Mouse (Mus musculus) embryo, embryonic 11.5 days (tissue): ENCODE measurements at regions not wholly inside any gene's neighbourhood (a gene's known extent, or its start where the extent isn't known, plus 50 kb on each side); places are given as distances from the start of the nearest gene placed in this dataset.
"Not testable (repeated sequence)": the region's sequence is repeated elsewhere in the genome, so short reads cannot be mapped to it uniquely, and the experiment has no call there.

Experiments used
- DNase-seq: peaks from one replicate; pipeline ENCODE4 v3.0.0-alpha.2; 2012; ENCODE audit warnings: low read depth, low spot score

DNA sequence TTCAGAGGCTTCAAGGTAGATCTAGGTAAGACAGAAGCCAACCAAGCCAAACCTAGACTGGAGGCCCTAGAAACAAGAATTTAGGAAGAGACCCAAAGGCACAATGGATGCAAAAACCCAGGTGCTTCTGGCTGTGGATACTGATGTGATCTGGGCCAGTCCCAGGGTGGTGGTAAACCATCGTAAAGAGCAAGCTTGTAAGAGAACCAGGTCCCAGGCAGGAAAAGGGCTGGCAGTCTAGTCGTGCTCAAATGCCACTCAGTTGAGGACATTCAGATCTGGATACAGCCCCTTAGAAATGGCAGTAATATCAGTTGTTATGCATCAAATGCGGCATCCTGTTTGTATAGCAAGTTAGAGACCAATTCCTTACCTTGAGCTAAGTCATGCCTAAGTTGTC, 175.5 kb upstream of the Pkdcc start:
- no peak for DNase-seq

DNA sequence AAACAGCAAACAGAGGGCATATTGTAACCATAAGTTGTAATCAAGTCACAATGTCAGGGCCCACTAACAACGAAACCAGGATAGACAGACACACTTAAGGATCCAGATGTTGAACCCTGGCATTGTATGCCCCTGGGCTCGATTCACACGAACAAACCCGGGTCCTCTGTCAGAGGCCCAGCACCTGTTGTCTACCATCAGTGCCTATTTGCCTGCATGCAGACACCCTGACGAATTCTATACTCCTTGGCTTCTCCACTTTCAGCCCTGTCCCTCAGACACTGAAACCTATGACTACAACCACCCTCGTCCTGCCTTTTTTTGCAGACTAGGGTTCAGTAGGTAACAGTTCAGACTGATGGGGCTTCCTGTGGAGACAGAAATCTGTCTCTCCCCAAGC, 170.6 kb upstream of the Pkdcc start:
- no peak for DNase-seq

DNA sequence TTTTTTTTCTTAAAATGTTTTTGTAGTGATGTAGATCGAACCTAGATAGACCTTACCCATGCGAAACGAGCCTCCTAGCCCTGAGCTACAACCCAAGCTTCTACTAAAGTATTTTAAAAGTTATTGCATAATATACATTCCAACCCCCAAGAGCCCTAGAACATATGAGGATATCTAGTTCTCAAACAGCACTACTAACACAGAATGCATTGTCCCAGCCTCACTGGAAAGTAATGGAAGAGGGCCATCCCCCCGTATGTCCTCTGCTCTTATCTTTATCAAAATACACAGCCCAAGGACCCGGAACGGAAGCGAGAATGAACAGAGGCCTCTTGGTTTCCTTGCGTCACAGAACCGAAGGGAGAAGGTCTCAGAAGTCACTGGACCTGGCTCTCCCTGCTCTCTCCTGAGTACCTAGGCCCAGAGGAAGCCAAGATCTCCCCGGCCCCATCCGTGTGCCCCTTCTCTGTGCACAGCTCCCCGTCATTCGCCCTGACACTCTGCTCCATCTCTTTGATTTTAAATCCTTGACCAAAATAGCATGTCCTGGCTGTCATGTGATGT, 165.0 kb upstream of the Pkdcc start:
- no peak for DNase-seq

DNA sequence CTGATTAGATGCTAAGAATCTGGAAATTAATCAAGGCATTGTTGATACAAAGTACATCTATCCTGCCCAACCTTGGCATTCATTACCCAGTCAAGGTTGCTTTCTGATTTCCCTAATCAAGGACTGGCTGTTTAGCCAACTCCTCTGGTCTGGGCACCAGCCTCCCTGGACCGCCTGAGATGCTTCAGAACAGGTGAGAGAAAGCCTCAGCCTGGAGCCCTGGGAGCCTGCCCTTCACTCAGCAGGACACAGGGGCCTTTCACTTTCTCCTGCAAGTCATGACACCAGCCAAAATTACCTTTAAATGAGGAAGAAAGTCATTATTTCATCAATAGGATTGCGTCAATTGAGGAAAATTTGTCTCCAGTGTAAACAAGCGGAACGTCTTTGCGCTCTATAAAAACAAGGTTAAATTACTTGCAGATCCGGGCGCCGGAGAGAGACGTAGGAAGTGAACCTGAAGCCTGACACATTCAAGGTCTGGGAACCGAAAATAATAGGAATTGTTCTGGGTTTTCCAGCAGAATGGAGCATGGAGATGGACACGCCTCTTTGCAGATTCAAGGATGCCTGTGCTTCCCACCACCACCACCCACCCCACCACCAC, 164.4 kb upstream of the Pkdcc start:
- DNase-seq: no peak

DNA sequence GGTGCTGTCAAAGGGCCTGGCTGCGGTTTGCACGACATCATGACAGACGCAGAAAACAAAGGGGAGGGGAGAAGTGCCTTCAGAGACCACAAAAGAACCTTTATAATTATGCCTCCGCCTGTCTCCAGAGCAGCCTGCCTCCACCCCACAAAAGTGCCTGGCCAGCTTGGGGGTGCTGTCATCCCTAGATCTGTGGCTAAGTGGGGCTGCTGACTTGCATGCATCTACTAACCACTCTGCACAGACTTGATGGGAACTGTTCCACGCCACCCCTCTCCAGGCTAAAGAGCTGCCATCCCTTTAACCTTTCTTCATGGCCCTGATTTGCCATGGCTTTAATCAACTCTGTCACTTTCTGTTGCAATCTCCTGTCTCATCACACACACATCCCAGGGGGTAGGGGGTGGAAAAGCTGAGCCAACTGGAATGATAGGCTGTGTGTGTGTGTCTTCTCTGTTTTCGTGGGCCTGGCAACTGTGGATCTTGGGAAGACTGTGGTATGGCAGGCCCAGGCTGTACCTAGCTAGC, 162.4 kb upstream of the Pkdcc start:
- no peak for DNase-seq

DNA sequence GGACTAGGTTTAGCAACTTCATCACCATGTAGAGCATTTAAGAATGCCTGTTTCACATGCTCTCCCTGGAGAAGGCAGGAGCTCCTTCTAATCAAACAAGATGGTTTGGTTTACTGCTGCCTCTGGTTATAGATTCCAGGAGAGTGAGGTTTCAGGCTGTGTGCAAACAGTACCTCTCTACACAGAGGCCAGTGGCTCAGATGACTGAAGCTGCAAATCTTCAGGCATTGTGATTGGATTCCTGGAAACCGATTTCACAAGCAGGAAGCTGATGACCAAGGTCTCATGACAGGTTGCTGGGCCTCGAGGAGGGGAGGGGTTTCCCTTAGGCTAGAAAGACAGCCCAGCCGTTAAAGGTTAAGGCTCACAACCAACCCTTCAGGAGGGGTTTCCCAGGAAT, 157.3 kb upstream of the Pkdcc start:
- no peak for DNase-seq

DNA sequence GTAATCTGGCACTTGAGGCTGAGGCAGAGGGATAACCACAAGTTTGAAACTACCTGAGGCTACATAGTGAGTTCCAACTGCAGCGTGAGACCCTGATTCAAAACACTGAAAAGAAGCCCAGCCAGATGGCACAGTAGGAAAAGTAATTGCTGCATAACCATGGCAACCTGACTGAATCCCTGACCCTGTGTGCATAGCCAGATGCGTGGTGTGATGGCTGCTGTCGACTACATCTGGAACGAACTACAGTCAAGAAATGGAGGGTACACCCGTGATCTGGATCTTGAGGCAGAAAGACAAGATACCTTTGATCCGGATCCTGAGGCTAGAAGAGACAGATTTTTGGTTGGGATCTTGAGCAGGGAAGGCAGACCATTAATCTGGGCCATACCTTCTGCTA, 153.2 kb upstream of the Pkdcc start:
- no peak for DNase-seq

DNA sequence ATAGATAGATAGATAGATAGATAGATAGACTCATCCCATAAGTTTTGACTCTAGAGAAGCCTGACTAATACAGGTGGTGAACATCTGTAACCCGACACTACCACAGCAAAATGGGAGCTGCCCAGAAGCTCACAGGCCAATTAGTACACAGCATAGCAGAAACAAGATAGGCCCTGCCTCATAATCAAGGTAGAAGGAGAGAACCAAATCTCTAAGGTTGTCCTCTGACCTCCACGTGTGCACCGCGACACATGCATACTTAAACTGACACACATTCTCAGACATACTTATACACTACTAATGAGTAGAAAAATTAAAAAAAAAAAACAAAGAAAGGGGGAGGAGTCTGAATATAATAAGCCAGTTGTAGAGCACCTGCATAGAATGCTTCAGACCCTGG, 151.2 kb upstream of the Pkdcc start:
- no peak for DNase-seq

DNA sequence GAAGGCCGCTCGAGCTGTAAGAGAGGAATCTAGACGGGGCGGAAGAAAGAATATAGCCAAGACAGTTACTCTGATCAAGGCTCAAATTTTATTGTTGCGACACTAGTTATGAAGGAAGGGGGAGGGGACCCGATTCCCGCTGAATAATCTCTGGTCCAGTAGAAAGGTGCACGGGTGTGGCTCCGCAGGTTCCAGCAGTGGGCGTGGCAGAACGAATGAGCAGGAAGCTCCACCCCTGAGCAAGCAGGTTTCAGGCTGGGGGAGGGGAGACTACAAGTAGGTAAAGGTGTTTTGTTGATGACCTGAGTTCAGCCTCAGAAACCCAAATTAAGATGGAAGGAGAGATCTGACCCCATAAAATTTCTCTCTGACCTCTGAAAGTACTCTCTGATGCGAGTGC, 150.7 kb upstream of the Pkdcc start:
- not testable (repeated sequence) for DNase-seq

DNA sequence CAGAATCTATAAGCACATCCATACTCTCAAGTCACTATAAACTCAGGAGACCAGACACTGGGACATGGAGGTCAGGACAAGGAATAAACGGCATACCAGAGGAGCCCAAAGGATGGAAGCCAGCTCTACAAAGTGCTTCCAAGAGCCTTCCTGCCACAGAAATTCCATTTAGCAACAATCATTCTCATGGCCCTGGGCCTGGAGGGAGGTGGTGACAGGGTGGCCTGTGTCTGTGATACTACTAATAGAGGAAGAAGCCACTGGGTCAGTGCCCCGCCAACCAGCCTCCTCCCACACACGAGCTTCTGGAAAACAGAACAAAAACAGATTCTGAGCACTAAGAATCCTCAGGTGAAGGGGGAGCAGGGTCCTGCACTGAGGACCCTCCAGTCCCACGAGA, 145.8 kb upstream of the Pkdcc start:
- no peak for DNase-seq

DNA sequence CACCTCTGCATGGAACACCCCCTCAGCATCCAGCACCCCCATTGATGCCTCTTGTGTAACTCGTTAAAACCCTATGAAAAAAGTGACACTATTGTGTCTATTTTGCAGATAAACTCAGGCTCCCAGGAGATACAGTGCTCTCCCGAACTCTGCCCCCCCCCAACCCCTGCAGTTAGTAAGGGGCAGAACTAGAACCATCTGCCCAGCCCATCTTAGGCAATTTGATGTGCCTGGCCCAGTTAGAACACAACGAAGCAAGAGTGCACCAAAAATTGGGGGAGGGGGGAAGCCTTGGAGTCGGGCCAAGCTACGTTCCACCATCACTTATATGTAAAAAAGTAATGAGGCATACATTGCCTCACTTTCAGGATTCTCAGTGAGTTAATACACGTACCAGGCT, 143.3 kb upstream of the Pkdcc start:
- no peak for DNase-seq

DNA sequence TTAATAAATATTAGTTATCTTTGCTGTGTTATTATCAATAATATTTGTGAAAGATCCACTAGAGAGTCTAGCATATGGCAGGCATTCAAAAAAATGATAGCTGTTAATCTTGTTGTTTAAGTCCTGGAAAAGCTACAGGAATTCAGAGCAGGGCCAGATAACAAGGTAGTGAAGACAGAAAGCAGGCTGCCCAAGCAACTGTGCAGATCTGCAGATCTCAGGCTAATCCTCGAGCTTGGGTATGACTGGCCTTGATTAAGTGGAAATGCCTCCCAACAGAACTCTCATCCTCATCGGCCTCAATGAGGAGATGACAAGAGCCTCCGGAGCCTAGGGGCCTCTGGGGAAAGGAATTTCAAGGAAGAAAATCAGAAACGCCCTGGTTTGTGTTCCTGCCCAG, 142.9 kb upstream of the Pkdcc start:
- DNase-seq: no peak

DNA sequence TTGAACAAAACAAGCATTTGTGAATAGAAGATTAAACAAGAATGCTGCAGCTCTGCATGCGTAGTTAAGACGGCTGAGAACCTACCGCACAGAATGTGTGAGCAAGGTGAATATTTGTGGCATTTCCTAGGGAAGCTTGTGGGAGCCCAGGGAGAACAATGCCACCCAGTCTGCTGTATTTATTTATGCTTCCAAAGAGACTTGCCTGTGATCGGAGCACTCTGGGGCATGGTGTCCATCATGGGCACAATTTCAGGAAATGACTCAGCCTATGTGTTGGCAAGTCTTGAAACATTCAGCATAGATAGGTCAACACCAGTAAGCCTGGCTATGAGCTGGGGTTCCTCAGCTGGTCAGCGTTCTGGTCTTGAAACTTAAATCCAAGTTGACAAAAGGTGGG, 140.2 kb upstream of the Pkdcc start:
- DNase-seq: no peak

DNA sequence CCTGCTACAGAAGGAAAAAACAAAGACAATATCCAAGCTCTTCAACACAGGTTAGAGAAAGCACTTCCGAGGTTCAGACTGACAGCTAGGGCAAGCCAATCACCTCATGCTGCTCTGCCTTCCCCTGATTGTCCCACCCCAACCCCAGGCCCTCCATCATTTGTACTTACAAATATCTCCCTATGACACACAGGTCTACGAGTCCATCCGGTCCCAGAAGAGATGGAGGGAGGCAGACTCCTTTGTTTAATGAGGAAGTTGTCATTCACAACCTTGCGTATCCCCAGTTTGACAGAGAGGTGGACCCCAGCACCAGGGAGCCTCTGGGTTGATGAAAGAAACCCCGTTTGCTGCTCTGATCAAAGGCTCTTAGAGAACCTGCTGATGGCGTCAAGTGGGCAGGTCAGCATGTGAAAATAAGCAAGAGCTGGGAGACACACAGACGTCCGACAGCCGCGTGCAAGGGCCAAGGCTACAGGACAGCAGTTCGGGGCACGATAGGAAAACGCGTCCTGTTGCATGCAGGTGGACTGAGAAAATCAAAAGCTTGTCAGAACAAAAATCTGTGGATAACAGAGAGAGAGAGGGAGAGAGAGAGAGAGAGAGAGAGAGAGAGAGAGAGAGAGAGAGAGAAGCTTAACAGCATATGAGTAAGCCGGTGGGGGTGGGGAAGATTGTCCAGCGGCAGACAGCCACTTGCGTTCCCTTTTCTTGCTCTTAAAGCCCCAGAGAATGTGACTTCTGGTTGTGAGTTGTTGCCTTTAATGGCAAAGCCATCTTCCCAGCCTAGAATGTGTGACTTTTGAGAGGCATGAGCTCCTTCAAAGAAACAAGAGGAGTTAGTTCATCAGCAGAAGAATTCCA, 137.1 kb upstream of the Pkdcc start:
- DNase-seq: no peak

DNA sequence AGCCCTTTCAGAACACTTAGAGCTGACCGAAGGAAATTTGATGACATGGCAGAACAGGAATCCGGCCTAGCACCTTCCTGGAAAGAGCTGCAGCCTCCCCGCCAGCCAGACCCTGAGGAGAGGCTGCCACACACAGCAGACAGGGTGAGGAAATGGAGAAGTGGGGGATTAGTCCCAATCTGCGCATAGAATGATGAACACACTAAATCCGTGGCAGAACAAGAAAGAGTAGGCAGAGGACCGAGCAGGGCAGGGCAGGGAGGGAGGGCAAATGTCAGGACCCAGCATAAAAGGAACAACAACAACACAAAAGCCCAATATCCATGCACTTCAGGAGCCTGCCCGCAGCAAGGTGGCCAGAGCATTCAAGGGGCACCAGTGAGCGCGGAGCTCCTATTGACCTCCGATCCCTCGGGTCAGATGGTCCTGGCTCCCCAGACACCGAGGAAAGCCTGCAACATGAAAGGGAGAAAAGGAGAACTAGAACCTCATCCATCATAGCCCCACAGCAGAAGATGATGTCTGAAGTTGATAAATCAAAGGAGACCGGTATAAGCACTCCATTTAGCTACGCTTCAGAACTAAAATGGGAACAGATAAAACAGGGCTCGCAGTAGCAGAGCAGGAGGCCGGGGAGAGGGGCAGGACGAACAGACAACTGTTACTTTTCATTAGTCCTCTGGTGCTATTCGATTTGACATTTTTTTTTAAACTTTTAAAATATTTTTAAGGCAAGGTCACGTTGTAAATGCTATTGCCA, 136.3 kb upstream of the Pkdcc start:
- no peak for DNase-seq

DNA sequence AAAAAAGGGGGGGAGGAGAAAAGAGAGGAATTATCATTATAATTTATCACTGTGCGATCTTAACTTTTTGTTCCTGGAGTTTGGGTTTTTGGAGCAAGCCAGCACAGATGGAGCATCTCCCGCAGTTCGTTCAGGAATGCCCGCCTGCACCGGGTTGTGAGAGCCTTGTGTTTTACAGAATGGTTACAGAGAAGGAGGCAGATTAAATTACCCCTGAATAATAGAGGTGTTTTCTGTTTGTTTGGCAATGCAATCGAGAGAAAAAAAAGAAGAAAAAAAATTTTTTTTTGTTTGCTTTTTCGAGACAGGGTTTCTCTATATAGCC, 135.8 kb upstream of the Pkdcc start:
- no peak for DNase-seq

DNA sequence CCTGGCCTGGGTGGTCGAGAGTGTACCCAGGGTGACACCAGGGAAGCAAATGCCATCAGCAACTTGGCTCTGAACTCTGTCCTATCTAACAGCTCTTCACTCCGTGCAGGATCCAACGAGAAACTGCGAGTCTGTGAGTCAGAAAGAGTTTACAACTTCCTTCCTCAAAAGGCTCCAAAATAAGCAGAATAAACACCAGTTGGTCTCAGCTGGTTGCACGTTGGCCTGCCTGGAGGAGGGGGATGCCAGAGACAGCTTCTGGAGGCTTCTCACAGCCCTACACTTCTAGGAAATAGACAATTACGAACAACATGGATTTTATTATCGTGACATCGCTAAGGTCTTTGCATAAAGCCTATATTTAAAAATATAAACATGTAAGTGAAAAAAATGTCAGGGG, 133.4 kb upstream of the Pkdcc start:
- DNase-seq: no peak

DNA sequence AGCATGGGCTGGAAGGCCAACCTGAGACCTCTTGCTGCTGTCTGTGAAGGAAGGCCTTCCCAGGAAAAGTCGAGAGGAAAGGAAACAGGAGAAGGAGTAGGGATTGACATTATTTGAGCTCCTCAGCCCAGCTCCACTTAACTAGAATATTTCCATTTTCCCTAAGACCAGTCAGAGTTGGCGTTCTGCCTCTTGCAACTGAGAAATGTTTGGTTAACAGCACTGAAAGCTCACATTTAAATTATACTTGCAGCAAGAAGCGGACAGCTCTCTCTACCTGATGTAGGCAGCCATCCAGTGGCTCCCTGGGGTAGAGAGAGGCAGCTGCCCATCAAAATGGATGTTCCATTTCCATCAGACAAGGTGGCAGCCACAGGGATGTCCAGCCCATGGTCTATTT, 131.6 kb upstream of the Pkdcc start:
- DNase-seq: no peak

DNA sequence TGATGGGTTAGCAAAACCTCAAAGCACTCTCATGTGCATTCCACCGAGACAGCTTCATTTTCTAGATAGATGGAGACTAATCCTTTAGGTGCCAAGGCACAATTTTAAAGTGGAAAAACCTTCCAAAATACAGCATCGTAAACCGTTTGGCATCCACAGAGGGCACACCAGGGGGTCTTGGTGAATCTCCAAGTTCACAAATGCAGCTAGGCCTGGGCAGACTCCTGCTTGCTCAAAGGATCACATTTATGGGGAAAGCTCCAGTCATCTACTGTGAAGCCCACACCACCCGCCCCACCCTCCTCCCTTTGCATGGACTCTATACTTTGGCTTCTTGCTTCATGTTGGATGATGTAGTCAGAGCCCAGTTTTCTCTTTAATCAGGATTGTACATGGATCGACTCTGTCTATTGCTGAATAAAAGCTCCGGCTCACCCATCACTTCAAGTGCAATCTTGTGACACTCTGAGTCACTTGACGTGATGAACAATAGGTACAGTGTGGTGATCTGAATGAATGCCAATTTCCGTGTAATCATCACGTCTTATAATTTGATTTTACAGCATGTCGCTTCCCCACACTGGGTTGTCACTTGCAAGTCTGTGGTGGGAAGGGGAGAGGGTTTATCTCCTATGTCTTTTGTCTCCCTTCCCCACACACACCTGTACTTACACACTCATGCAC, 129.2 kb upstream of the Pkdcc start:
- no peak for DNase-seq

DNA sequence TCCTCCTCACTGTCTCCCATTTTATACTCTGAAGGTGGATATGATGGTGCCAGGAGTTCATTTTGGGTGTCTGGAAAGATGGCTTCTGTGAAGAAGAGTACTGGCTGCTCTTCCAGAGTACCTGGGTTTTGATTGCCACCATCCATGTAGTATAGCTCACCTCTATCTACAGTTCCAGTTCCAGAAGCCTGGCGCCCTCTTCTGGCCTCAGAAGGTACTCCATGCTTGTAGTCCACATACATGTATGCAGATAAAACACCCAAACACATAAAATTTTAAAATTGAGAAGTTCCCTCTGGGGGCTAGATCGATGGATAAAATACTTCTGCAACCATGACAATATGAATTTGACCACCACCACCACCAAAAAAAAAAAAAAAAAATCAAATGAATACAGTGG, 128.4 kb upstream of the Pkdcc start:
- DNase-seq: no peak

DNA sequence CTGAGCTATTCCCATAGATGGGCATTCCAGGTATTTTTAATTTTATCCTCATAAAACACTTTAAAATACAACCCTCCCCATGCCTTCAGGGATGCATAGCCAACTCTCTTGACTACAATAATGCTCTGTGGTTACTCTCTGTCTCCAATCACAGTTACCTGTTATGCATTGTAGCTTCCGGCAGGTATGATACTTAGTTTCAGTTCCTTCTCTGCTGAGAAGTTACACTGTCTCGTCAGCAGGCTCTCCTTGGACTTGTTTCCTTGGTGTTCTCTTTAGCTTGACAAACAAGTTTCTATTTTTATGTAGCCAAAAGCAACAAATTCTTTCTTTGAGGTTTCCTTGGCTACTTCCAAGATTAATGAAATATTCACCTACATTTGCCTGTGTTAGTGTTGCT, 126.6 kb upstream of the Pkdcc start:
- no peak for DNase-seq
